Mouse (Mus musculus) gastrocnemius, postnatal 4 days (tissue): ENCODE results near the gene Vmn1r8. TPM values are rescaled to one million over a fixed set of nuclear protein-coding genes. Genes with fewer than 3 reads are reported as not detected.
"Not testable (repeated sequence)": the region's sequence is repeated elsewhere in the genome, so short reads cannot be mapped to it uniquely, and the experiment has no call there.

Experiments
- DNase-seq, 2 experiments: peaks; one replicate each; pipeline ENCODE4 v3.0.0; 2021 to 2022; ENCODE audit warnings: low spot score in 2 of 2, mixed read lengths in 2 of 2
- long read RNA-seq, 2 experiments: library from polyadenylated mRNA; stranded (forward); transcript quantifications; one replicate each; pipeline ENCODE4 v2.0.0; 2021
- total RNA-seq, 2 experiments: library from RNA; stranded (reverse); gene quantifications; 2 replicates each; pipeline ENCODE4 v1.2.3; 2021

Gene Vmn1r8
- total RNA-seq, result not detected
- long read RNA-seq, experiment 1, result 0 reads
- long read RNA-seq, experiment 2, result 0 reads

DNA sequence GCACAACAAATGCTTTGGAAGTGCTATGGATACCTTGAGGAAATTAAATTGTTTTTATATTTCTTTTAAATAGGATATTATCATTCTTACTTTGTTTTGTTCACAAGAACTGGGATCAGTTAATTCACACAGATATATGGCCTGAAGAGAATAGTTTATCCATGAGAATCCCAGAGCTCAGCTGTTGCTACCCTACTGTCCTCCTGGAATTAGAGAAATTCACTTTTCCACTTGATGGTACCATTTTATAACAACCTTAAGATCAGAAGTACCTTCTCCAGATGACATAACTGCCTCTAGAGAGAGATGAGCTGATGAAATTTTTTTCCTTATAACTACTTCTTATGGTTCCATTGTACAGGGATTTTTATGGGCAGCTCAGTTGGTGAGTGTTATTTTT, at the start of gene Vmn1r8:
Gene Vmn1r8 (plus strand): TSS at position 301 of the 400 bp plus-strand sequence.
- no peak for DNase-seq

DNA sequence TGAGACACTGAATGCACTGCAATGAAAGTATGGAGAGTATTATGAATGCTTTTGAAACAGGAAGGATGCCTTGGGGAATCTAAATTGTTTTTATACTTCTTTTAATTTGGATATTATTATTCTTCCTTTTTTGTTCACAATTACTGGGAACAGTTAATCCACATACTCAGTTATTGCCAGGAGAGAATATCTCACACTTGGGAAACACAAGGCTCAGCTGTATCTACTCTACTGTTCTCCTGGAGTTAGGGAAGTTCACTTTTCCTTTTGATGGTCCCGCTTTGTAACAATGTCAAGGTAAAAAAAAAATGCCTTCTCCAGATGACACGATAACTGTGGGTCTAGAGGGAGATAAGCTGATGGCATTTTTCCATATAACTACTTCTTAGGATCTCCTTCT, 35.1 kb upstream of the Vmn1r8 start, which contains the start of gene Vmn1r6:
Gene Vmn1r6 (plus strand): TSS at position 301 of the 400 bp plus-strand sequence.
- DNase-seq, result no peak

DNA sequence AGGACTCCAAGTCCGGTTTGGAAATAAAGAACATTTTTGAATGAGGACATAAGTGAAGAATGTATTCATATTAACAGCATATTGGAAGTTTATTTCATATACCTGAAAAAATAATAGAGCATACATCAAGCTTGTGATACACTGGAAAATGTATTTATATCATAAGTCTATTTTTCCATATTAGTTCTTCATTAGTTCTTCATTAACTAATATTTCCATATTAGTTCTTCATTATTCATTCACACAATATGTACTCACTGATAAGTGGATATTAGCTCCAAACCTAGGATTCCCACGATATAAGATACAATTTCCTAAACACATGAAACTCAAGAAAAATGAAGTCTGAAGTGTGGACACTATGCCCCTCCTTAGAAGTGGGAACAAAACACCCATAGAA, 6.9 kb upstream of the Vmn1r8 start, which contains the start of gene Vmn1r7:
Gene Vmn1r7 (minus strand): TSS at position 101 of the 400 bp plus-strand sequence.
- DNase-seq, result not testable (repeated sequence)

DNA sequence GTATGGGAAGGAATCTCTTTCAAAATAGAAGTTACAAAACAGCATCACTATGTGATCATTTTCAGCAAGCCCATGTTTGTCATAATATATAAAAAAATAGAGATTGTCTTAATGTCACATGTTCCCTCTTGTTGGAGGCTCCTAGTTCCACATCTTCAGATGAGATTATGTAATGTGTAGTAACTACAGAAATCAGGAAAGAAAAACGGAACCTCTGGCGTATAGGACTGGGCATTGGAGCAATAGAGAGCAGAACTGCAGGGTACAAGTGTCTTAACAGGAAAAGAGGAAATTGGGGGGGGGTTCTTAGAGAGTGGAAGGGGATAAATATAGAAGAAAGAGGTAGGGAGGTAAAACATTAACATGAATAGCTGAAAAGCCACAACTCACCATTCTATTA, 2.6 kb downstream of the Vmn1r8 start:
- DNase-seq, result no peak

DNA sequence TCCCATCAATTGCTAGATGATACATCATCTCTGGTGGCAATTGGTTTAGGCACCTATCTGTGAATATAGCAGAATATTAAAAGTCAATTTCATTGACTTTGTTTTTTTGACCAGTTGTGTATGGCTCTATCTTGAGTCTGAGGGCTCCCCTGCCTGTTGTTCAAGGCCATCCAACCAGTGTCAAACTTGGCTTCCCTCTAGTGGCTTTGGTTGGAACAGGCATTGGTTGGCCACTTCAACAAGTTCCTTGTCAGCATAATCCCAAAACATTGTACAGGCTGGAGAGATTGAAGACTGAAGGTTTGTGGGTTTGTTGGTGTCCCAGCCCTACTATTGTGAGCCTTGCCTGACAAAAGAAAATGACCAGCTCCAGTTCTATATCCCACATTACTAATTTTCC, 31.6 kb downstream of the Vmn1r8 start:
- DNase-seq, result no peak

DNA sequence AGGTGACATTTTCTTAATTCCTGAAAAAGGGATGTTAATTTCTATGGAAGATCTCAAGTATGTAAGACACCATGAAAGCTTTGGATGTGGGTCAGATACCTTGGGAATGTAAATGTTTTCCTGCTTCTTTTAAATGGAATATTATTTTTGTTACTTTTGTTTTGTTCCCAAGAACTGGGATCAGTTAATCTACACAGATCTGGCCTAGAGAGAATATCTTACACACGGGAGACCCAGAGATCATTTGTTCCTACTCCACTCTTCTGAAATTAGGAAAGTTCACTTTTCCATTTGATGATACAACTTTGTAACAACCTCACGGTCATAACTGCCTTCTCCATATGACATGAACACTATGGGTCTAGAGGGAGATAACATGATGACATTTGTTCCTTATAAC, 34.4 kb downstream of the Vmn1r8 start, which contains the start of gene Vmn1r9:
Gene Vmn1r9 (plus strand): TSS at position 301 of the 400 bp plus-strand sequence.
- no peak for DNase-seq

Other genes starting within 250 kb of the Vmn1r8 start
- 10 to 100 TPM; 33.3 to 33.5 TPM for gene Kbtbd2, start 234.5 kb upstream of the Vmn1r8 start, total RNA-seq
- 100 to 1,000 TPM; 186 to 188 TPM for gene Fkbp9, start 200.2 kb upstream of the Vmn1r8 start, total RNA-seq
- gene Nt5c3, start 108.4 kb upstream of the Vmn1r8 start, total RNA-seq, result 10 to 100 TPM; 44.7 to 58.6 TPM
- under 1 TPM; 0.13 to 0.61 TPM for gene Vmn1r4, start 108.3 kb upstream of the Vmn1r8 start, total RNA-seq
- not detected for gene Vmn1r5, start 62.0 kb upstream of the Vmn1r8 start, total RNA-seq
- not detected for gene Vmn1r6, start 35.0 kb upstream of the Vmn1r8 start, total RNA-seq
- gene Vmn1r7, start 7.0 kb upstream of the Vmn1r8 start, total RNA-seq, result not detected
- gene Vmn1r9, start 34.5 kb downstream of the Vmn1r8 start, total RNA-seq, result not detected
- not detected for gene Vmn1r10, start 77.2 kb downstream of the Vmn1r8 start, total RNA-seq
- gene Vmn1r11, start 101.2 kb downstream of the Vmn1r8 start, total RNA-seq, result not detected
- not detected for gene Vmn1r12, start 124.6 kb downstream of the Vmn1r8 start, total RNA-seq
- not detected for gene Vmn1r13, start 171.0 kb downstream of the Vmn1r8 start, total RNA-seq
- gene Vmn1r14, start 199.4 kb downstream of the Vmn1r8 start, total RNA-seq, result not detected
- not detected for gene Vmn1r15, start 225.7 kb downstream of the Vmn1r8 start, total RNA-seq